In the genomic region with DNA sequence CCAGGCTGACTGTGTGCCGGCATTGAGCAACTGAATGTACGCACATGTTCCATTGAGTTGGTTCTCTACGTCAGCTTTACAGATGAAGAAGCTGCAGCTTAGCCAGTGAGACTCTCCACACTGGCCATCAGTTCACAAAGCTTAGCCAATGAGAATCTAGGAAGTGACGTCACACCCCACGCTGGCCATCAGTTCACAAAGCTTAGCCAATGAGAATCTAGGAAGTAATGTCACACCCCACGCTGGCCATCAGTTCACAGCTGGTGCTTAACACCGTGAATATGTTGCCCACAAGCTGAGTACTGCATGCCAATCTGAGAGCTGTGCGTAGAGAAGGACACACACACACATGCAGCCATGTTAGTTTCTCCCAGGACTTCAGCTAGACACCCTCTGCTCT, we compare ENCODE assay signal across 24 mouse cellular contexts.
"Had no signal": no experiment of that assay in that cellular context is flagged by ENCODE, and none has a peak within 500 bp of the region (broad histone marks: within the 10 kb centered on the region; RNA-seq: fewer than 3 reads in every experiment).

No protein-coding gene starts in this region.

- H3K9me3 ChIP-seq: heart, embryonic 10.5 days; heart, embryonic 12.5 days; hindbrain, embryonic 10.5 days; hindbrain, embryonic 12.5 days; intestine, embryonic 15.5 days; kidney, embryonic 15.5 days; limb, embryonic 13.5 days; limb, embryonic 15.5 days; liver, embryonic 12.5 days had no signal

- ATAC-seq: hindbrain, embryonic 16.5 days; inflammation-experienced regulatory T-cells, adult 6 months; intestine, embryonic 15.5 days; intestine, postnatal 0 days; liver, embryonic 12.5 days had no signal

- H3K4me3 ChIP-seq: heart, adult 2 months; heart, embryonic 10.5 days; heart, embryonic 12.5 days; hindbrain, embryonic 10.5 days; hindbrain, embryonic 12.5 days; intestine, embryonic 15.5 days; kidney, embryonic 15.5 days; limb, embryonic 13.5 days; limb, embryonic 15.5 days; liver, embryonic 12.5 days had no signal

- DNase-seq: gastrocnemius, postnatal 14 days; gastrocnemius, postnatal 36 days; heart, adult 2 months; heart, postnatal 10 days; heart, postnatal 4 days; kidney, adult 18-20 months; kidney, adult 9 months; kidney, postnatal 14 days; kidney, postnatal 36 days; layer of hippocampus, adult 9-11 months; layer of hippocampus, postnatal 36 days; left cerebral cortex, postnatal 4 days had no signal

- H3K27me3 ChIP-seq: heart, embryonic 12.5 days; hindbrain, embryonic 12.5 days; intestine, embryonic 15.5 days; kidney, embryonic 15.5 days; limb, embryonic 13.5 days; limb, embryonic 15.5 days; liver, embryonic 12.5 days had no signal

- H3K4me1 ChIP-seq: hindbrain, embryonic 10.5 days; intestine, embryonic 15.5 days had no signal
